Mouse (Mus musculus) neutrophil, adult 65 days (primary cell): ENCODE results near the gene Gm13288. TPM values are rescaled to one million over a fixed set of nuclear protein-coding genes. Genes with fewer than 3 reads are reported as not detected.

Experiments
- total RNA-seq: library from RNA; stranded (reverse); gene quantifications from 2 replicates; pipeline ENCODE4 v1.2.4, GENCODE M21; 2023

Gene Gm13288
- not detected in 2 replicates for total RNA-seq

GRCm38 (mm10) chr4:88805231-88805630 lies at the start of gene Gm13288:
Gene Gm13288, plus strand, starts transcription at chr4:88805531.

GRCm38 (mm10) chr4:88759610-88760268 lies 45.6 kb upstream of the Gm13288 start, which contains the start of gene Gm13283:
Gene Gm13283, plus strand, starts transcription at chr4:88760119.

GRCm38 (mm10) chr4:88773534-88773933 lies 31.8 kb upstream of the Gm13288 start, which contains the start of gene Gm13290:
Gene Gm13290, plus strand, starts transcription at chr4:88773834.

GRCm38 (mm10) chr4:88776622-88777021 lies 28.7 kb upstream of the Gm13288 start, which contains the start of gene Gm13289:
Gene Gm13289, plus strand, starts transcription at chr4:88776922.

DNA sequence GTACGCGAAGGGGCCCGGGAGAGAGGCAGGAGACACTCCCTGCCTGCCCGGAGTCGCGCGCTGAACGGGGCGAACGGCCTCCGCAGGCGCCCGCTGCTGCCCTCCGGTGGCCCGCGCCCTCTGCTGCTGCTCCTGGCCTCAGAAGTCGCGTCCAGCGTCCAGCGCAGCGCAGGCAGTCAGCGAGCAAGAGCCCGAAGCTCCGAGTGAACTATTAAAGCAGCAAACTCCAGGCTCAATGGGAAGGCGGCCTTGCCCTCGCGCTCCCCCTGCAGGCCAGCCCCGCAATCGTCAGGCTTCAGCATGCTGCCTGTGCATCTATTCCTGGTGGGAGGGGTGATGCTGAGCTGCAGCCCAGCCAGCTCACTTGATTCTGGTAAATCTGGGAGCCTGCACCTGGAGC lies 25.8 kb upstream of the Gm13288 start, which contains the start of gene Gm13272:
Gm13272 (plus strand) TSS at position 301 of the 400 bp plus-strand sequence.

GRCm38 (mm10) chr4:88781831-88782230 lies 23.5 kb upstream of the Gm13288 start, which contains the start of gene Ifnz:
Gene Ifnz, plus strand, starts transcription at chr4:88782131.

GRCm38 (mm10) chr4:88785409-88785808 lies 19.9 kb upstream of the Gm13288 start, which contains the start of gene Gm13276:
Gene Gm13276, plus strand, starts transcription at chr4:88785709.

GRCm38 (mm10) chr4:88788402-88788801 lies 16.9 kb upstream of the Gm13288 start, which contains the start of gene Gm13277:
Gene Gm13277, plus strand, starts transcription at chr4:88788632.

DNA sequence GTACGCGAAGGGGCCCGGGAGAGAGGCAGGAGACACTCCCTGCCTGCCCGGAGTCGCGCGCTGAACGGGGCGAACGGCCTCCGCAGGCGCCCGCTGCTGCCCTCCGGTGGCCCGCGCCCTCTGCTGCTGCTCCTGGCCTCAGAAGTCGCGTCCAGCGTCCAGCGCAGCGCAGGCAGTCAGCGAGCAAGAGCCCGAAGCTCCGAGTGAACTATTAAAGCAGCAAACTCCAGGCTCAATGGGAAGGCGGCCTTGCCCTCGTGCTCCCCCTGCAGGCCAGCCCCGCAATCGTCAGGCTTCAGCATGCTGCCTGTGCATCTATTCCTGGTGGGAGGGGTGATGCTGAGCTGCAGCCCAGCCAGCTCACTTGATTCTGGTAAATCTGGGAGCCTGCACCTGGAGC lies 14.1 kb upstream of the Gm13288 start, which contains the start of gene Gm13278:
Gm13278 (plus strand) TSS at position 301 of the 400 bp plus-strand sequence.

DNA sequence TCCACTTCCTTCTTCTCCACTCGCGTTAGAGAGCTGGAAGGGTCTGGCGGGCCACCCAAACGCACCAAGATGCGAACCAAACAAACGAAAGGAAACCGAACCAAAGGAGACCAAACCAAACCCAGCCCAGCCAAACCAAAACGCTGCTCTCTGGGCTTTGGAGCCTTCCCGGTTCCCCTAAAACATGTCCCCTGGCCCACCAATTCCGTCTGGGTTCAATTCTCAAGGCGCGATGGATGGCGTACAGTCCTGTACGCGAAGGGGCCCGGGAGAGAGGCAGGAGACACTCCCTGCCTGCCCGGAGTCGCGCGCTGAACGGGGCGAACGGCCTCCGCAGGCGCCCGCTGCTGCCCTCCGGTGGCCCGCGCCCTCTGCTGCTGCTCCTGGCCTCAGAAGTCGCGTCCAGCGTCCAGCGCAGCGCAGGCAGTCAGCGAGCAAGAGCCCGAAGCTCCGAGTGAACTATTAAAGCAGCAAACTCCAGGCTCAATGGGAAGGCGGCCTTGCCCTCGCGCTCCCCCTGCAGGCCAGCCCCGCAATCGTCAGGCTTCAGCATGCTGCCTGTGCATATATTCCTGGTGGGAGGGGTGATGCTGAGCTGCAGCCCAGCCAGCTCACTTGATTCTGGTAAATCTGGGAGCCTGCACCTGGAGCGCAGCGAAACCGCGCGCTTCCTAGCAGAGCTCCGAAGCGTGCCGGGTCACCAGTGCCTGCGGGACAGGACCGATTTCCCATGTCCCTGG lies 11.2 kb upstream of the Gm13288 start, which contains the start of gene Gm13275:
Gm13275 (plus strand) TSS at position 552 of the 740 bp plus-strand sequence.

DNA sequence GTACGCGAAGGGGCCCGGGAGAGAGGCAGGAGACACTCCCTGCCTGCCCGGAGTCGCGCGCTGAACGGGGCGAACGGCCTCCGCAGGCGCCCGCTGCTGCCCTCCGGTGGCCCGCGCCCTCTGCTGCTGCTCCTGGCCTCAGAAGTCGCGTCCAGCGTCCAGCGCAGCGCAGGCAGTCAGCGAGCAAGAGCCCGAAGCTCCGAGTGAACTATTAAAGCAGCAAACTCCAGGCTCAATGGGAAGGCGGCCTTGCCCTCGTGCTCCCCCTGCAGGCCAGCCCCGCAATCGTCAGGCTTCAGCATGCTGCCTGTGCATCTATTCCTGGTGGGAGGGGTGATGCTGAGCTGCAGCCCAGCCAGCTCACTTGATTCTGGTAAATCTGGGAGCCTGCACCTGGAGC lies 8.2 kb upstream of the Gm13288 start, which contains the start of gene Gm13279:
Gm13279 (plus strand) TSS at position 301 of the 400 bp plus-strand sequence.

DNA sequence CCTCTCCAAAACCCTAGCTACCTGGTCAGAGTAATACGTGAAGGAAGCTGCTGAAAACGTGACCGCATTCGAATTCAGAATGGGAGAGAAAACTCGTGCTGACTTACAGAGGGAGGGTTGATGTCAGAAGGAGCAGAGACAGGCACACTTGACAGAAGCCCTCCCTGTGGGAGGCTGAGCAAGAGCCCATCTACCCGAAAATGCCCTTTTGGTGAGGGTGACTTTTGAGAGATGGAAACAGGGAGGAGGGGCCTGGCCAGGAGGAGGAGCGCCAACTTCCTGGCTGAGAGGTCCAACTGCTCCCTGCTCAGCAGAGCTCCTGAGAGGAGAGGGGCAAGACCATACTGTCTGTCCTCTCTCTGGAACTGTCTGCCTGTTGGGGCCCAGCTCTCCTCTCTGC lies 6.0 kb upstream of the Gm13288 start, which contains the start of gene Gm13285:
Gm13285 (plus strand) TSS at position 301 of the 400 bp plus-strand sequence.

GRCm38 (mm10) chr4:88802954-88803353 lies 2.4 kb upstream of the Gm13288 start, which contains the start of gene Gm13287:
Gene Gm13287, plus strand, starts transcription at chr4:88803254.

GRCm38 (mm10) chr4:88815928-88816327 lies 10.6 kb downstream of the Gm13288 start, which contains the start of gene Ifna7:
Gene Ifna7, plus strand, starts transcription at chr4:88816228.

DNA sequence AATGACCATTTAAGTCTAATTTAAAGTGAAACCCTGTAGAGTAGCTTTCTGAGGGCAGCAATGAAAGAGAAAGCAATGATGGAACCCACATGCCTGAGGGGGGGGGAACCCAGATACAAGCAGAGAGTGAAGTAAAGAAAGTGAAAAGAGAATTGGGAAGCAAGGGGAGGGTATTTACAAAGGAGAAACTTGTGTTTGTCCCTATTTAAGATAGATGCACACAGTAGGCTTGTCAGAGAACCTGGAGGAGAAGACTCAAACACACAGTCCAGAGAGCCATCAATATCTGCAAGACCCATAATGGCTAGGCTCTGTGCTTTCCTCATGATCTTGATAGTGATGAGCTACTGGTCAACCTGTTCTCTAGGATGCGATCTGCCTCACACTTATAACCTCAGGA lies 14.3 kb downstream of the Gm13288 start, which contains the start of gene Ifna11:
Ifna11 (plus strand) TSS at position 301 of the 400 bp plus-strand sequence.

DNA sequence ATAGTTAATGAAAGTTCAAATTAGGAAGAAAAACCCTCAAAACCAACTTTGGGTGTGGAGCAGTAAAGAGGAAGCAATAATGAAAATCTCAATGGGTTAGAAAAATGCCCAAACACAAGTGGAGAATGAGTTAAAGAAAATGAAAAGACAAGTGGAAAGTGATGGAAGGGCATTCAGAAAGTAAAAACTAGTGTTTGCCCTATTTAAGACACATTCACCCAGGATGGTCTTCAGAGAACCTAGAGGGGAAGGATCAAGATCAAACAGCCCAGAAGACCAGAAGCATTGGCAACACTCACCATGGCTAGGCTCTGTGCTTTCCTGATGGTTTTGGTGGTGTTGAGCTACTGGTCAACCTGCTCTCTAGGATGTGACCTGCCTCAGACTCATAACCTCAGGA lies 21.8 kb downstream of the Gm13288 start, which contains the start of gene Ifna6:
Ifna6 (plus strand) TSS at position 301 of the 400 bp plus-strand sequence.

DNA sequence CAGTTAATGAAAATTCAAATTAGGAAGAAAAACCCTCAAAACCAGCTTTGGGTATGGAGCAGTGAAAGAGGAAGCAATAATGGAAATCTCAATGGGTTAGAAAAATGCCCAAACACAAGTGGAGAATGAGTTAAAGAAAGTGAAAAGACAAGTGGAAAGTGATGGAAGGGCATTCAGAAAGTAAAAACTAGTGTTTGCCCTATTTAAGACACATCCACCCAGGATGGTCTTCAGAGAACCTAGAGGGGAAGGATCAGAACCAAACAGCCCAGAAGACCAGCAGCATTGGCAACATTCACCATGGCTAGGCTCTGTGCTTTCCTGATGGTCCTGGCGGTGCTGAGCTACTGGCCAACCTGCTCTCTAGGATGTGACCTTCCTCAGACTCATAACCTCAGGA lies 29.9 kb downstream of the Gm13288 start, which contains the start of gene Ifna5:
Ifna5 (plus strand) TSS at position 301 of the 400 bp plus-strand sequence.

GRCm38 (mm10) chr4:88841438-88841911 lies 36.1 kb downstream of the Gm13288 start, which contains the start of gene Ifna4:
Gene Ifna4, plus strand, starts transcription at chr4:88841861.

GRCm38 (mm10) chr4:88849698-88850097 lies 44.4 kb downstream of the Gm13288 start, which contains the start of gene Ifna1:
Gene Ifna1, plus strand, starts transcription at chr4:88850087.

